Mouse (Mus musculus): ENCODE data around the gene Eml5. TPM values are rescaled to one million over a fixed set of nuclear protein-coding genes. Genes with fewer than 3 reads are reported as not detected.
A peak's percentile ranks its signal among the peaks of the same experiment; 100 is the strongest.

Eml5 gene
- polyA plus RNA-seq, 1 experiment from 2014 or later = 1.1 TPM

DNA sequence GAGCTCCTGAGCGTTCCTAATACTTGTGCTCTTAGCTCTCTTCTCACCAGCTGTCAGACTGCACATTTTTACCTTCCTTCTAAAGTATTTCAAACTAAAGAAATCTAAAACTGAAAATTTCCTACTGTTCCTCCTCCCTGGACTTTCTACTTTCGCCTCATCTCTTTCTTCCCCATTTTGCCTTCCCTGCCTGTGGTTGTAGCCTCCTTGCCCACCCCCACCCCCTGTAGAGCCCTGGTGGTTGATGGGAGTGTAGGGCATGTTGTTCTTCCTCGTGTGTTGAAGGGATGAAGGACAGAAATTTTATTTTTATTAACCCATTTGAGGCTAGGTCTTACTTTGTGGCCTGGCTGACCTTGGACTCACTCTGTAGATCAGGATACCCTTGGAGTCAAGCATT lies 123.8 kb downstream of the Eml5 start:
- no peaks in the 10 kb centered on the region for H3K27me3 ChIP-seq (ENCODE audit: insufficient read depth, low read length)
- peaks cover 57% of the 10 kb centered on the region for H3K36me3 ChIP-seq (ENCODE audit: insufficient read depth, low read length)
- no peaks in the 10 kb centered on the region for H3K4me1 ChIP-seq (replicated peaks; ENCODE audit: insufficient read depth, low read length)
- DNase-seq (ENCODE audit: low spot score) (no peak), ATAC-seq (replicated peaks; ENCODE audit: low FRiP score, low read depth) (no peak)
- H3K27ac ChIP-seq = no peak overlapping the region
- no peak for TF ChIP-seq CTCF (IDR thresholded peaks at IDR 0.05; ENCODE audit: low read depth)
- 67% methylated on average over 3 of the region's 3 CpGs for WGBS
- no peaks in the 10 kb centered on the region for H3K9me3 ChIP-seq (replicated peaks; ENCODE audit: low read length)
- H3K4me2 ChIP-seq (ENCODE audit: low read length) = no peak overlapping the region
- no peak overlapping the region for H3K4me3 ChIP-seq (replicated peaks; ENCODE audit: low read depth, low read length)
- no peak overlapping the region for H3K9ac ChIP-seq (ENCODE audit: low read depth, low read length)

GRCm38 (mm10) chr12:98766241-98766640 lies 135.0 kb downstream of the Eml5 start:
- 94% methylated on average over 2 of the region's 2 CpGs for WGBS
- H3K4me2 ChIP-seq (ENCODE audit: low read length) = no peak overlapping the region
- H3K9me3 ChIP-seq (replicated peaks; ENCODE audit: low read length) = no peaks in the 10 kb centered on the region
- H3K4me1 ChIP-seq (replicated peaks; ENCODE audit: insufficient read depth, low read length) = no peaks in the 10 kb centered on the region
- no peak overlapping the region for H3K9ac ChIP-seq (ENCODE audit: low read depth, low read length)
- ATAC-seq (replicated peaks; ENCODE audit: low FRiP score, low read depth) (no peak), DNase-seq (ENCODE audit: low spot score) (no peak)
- no peaks in the 10 kb centered on the region for H3K27me3 ChIP-seq (ENCODE audit: insufficient read depth, low read length)
- no peak overlapping the region for H3K4me3 ChIP-seq (replicated peaks; ENCODE audit: low read depth, low read length)
- no peak overlapping the region for H3K27ac ChIP-seq
- TF ChIP-seq CTCF (IDR thresholded peaks at IDR 0.05; ENCODE audit: low read depth) = no peak
- H3K36me3 ChIP-seq (ENCODE audit: insufficient read depth, low read length) = peaks cover 38% of the 10 kb centered on the region

DNA sequence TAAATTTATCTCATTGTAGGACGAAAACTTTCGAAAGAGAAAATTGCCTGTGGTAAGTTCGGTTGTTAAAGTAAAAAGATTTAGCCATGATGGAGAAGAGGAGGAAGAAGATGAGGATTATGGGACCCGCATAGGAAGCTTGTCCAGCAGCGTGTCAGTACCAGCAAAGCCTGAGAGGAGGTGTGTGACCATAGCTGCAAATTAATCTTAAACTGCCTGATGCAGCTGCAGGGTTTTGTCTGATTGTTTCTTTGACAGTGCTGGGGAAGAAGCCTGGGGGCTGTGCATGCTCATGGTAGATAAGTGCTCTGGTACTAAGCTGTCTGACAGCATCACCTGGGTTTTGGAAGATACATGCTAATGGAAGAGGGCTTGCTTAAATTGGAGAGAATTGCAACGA lies 141.6 kb downstream of the Eml5 start:
- ATAC-seq (replicated peaks; ENCODE audit: low FRiP score, low read depth) = no peak
- Histone ChIP-seq H3K4me1 (replicated peaks; ENCODE audit: insufficient read depth, low read length) (no peaks in the 10 kb centered on the region), H3K36me3 (ENCODE audit: insufficient read depth, low read length) (peaks cover 36% of the 10 kb centered on the region), H3K27ac (no peak overlapping the region), H3K9me3 (replicated peaks; ENCODE audit: low read length) (no peaks in the 10 kb centered on the region), H3K9ac (ENCODE audit: low read depth, low read length) (no peak overlapping the region), H3K4me3 (replicated peaks; ENCODE audit: low read depth, low read length) (no peak overlapping the region), H3K4me2 (ENCODE audit: low read length) (no peak overlapping the region), H3K27me3 (ENCODE audit: insufficient read depth, low read length) (no peaks in the 10 kb centered on the region)
- 95% methylated on average over 6 of the region's 6 CpGs for WGBS
- no peak for TF ChIP-seq CTCF (IDR thresholded peaks at IDR 0.05; ENCODE audit: low read depth)
- DNase-seq (ENCODE audit: low spot score) = no peak

DNA sequence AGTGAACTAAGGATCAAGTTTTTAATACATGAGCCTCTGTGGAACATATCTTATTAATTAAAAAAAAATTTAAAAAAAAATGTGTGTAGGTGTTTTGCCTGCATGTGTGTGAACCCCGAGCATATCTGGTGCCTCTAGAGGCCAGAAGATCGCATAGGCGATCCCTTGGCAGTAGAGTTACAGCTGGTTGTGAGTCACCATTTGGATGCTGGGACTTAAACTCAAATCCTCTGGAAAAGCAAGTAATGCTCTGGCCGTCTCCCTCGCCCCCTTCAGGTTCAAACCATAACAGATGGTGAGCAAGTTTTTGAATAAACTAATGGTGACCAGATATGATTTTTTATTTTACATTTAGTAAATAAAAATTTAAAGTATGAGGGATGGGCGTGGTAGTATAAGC lies 143.6 kb downstream of the Eml5 start:
- Histone ChIP-seq H3K27me3 (ENCODE audit: insufficient read depth, low read length) (no peaks in the 10 kb centered on the region), H3K27ac (no peak overlapping the region), H3K4me1 (replicated peaks; ENCODE audit: insufficient read depth, low read length) (no peaks in the 10 kb centered on the region), H3K4me2 (ENCODE audit: low read length) (no peak overlapping the region), H3K4me3 (replicated peaks; ENCODE audit: low read depth, low read length) (no peak overlapping the region), H3K36me3 (ENCODE audit: insufficient read depth, low read length) (peaks cover 34% of the 10 kb centered on the region), H3K9ac (ENCODE audit: low read depth, low read length) (no peak overlapping the region), H3K9me3 (replicated peaks; ENCODE audit: low read length) (no peaks in the 10 kb centered on the region)
- TF ChIP-seq CTCF (IDR thresholded peaks at IDR 0.05; ENCODE audit: low read depth) = peak; percentile 31; the same call in 1 of the 2 replicates
- no peak for ATAC-seq (replicated peaks; ENCODE audit: low FRiP score, low read depth)
- 82% methylated on average over 6 of the region's 6 CpGs for WGBS
- no peak for DNase-seq (ENCODE audit: low spot score)

GRCm38 (mm10) chr12:98747380-98747753 lies 153.9 kb downstream of the Eml5 start:
- peak; percentile 43; the same call in 1 of the 2 replicates for ATAC-seq (replicated peaks; ENCODE audit: low FRiP score, low read depth)
- peak; percentile 25 for DNase-seq (ENCODE audit: low spot score)
- no peak for TF ChIP-seq CTCF (IDR thresholded peaks at IDR 0.05; ENCODE audit: low read depth)
- H3K36me3 ChIP-seq (ENCODE audit: insufficient read depth, low read length) = no peaks in the 10 kb centered on the region
- peak overlapping the region; percentile 67 for H3K4me2 ChIP-seq (ENCODE audit: low read length)
- H3K9me3 ChIP-seq (replicated peaks; ENCODE audit: low read length) = no peaks in the 10 kb centered on the region
- no peaks in the 10 kb centered on the region for H3K27me3 ChIP-seq (ENCODE audit: insufficient read depth, low read length)
- under 1% methylated on average over 14 of the region's 14 CpGs for WGBS
- peak overlapping the region; percentile 93 for H3K27ac ChIP-seq
- peak overlapping the region; percentile 94 for H3K9ac ChIP-seq (ENCODE audit: low read depth, low read length)
- peak overlapping the region; percentile 96 for H3K4me3 ChIP-seq (replicated peaks; ENCODE audit: low read depth, low read length)
- H3K4me1 ChIP-seq (replicated peaks; ENCODE audit: insufficient read depth, low read length) = no peaks in the 10 kb centered on the region; the same call in 1 of the 2 replicates

GRCm38 (mm10) chr12:98746746-98747379 lies 154.4 kb downstream of the Eml5 start, which contains the start of gene Zc3h14:
Zc3h14 (plus strand) TSS chr12:98746964.
- Histone ChIP-seq H3K27ac (peak within 1 kb of the TSS; percentile 93), H3K4me3 (replicated peaks; ENCODE audit: low read depth, low read length) (peak within 1 kb of the TSS; percentile 96), H3K4me2 (ENCODE audit: low read length) (peak within 1 kb of the TSS; percentile 67), H3K4me1 (replicated peaks; ENCODE audit: insufficient read depth, low read length) (no peaks in the 10 kb centered on the region; the same call in 1 of the 2 replicates), H3K9me3 (replicated peaks; ENCODE audit: low read length) (no peaks in the 10 kb centered on the region), H3K27me3 (ENCODE audit: insufficient read depth, low read length) (no peaks in the 10 kb centered on the region), H3K36me3 (ENCODE audit: insufficient read depth, low read length) (no peaks in the 10 kb centered on the region), H3K9ac (ENCODE audit: low read depth, low read length) (peak within 1 kb of the TSS; percentile 94)
- DNase-seq (ENCODE audit: low spot score) (peak; percentile 93), ATAC-seq (replicated peaks; ENCODE audit: low FRiP score, low read depth) (peak; percentile 91)
- under 1% methylated on average over 65 of the region's 87 CpGs for WGBS
- peak; percentile 72 for TF ChIP-seq CTCF (IDR thresholded peaks at IDR 0.05; ENCODE audit: low read depth)
